Mouse (Mus musculus) lung, postnatal 0 days (tissue): ENCODE data around the gene Cyp2c70. TPM values are rescaled to one million over a fixed set of nuclear protein-coding genes. Genes with fewer than 3 reads are reported as not detected.
"Not testable (repeated sequence)": the region's sequence is repeated elsewhere in the genome, so short reads cannot be mapped to it uniquely, and the experiment has no call there.

Experiments
- ATAC-seq: fragments of 200-750 bp; cut with Nextera tagmentation; 2 replicates; pipeline ENCODE4 v1.8.0; 2017; ENCODE audit warnings: moderate library complexity
- DNase-seq: peaks from one replicate; pipeline ENCODE4 v3.0.0-alpha.2; 2016; ENCODE audit warnings: low spot score
- H3K27ac ChIP-seq: fragments of 300-500 bp; sonication (generic); 2 replicates; pipeline ENCODE4 v1.5.1; 2014; ENCODE audit warnings: antibody characterized with exemption, mild to moderate bottlenecking, low read length, mixed read lengths
- H3K27me3 ChIP-seq: fragments of 300-500 bp; sonication (generic); replicated peaks from 2 replicates; pipeline ENCODE4 v1.6.1; 2014; ENCODE audit warnings: low read length, mixed read lengths; ENCODE audit not compliant: insufficient read depth
- H3K36me3 ChIP-seq: fragments of 300-500 bp; sonication (generic); 2 replicates; pipeline ENCODE4 v1.6.1; 2014; ENCODE audit warnings: low read length, mixed read lengths; ENCODE audit not compliant: insufficient read depth
- H3K4me1 ChIP-seq: fragments of 300-500 bp; sonication (generic); 2 replicates; pipeline ENCODE4 v1.6.1; 2014; ENCODE audit warnings: antibody characterized with exemption, low read depth, low read length, mixed read lengths; ENCODE audit not compliant: insufficient read depth
- H3K4me2 ChIP-seq: fragments of 300-500 bp; sonication (generic); replicated peaks from 2 replicates; pipeline ENCODE4 v1.6.1; 2014; ENCODE audit warnings: low read depth, mild to moderate bottlenecking, low read length, moderate library complexity, mixed read lengths
- H3K4me3 ChIP-seq: fragments of 300-500 bp; sonication (generic); 2 replicates; pipeline ENCODE4 v1.5.1; 2014; ENCODE audit warnings: low read depth, low read length
- H3K9ac ChIP-seq: fragments of 300-500 bp; sonication (generic); replicated peaks from 2 replicates; pipeline ENCODE4 v1.6.1; 2014; ENCODE audit warnings: low read depth, mild to moderate bottlenecking
- H3K9me3 ChIP-seq: fragments of 300-500 bp; sonication (generic); 2 replicates; pipeline ENCODE4 v1.6.1; 2016; ENCODE audit warnings: low read length, mixed read lengths
- CTCF ChIP-seq: IDR thresholded peaks from 2 replicates; pipeline ENCODE4 v1.5.1; 2016; ENCODE audit warnings: antibody characterized with exemption, mild to moderate bottlenecking
- EP300 ChIP-seq: IDR thresholded peaks from 2 replicates; pipeline ENCODE4 v1.6.1; 2016; ENCODE audit warnings: antibody characterized with exemption, mild to moderate bottlenecking, control low read depth
- WGBS: fragments of 180-500 bp; shearing (Covaris S2); extraction: QIAGEN DNeasy Blood & Tissue Kit; methylation state at CpG from one replicate; pipeline ENCODE4 v1.1.7; 2014; 5-methylcytosine and 5-hydroxymethylcytosine counted together
- polyA plus RNA-seq: library from polyadenylated mRNA; unstranded; fragments of >200 nt; fragmentation: Nextera tagmentation; extraction: Ambion mirVana; gene quantifications from 2 replicates; pipeline ENCODE4 v1.2.1, GENCODE M21; 2015

Gene Cyp2c70
- polyA plus RNA-seq, 1 experiment from 2014 or later = not detected

DNA sequence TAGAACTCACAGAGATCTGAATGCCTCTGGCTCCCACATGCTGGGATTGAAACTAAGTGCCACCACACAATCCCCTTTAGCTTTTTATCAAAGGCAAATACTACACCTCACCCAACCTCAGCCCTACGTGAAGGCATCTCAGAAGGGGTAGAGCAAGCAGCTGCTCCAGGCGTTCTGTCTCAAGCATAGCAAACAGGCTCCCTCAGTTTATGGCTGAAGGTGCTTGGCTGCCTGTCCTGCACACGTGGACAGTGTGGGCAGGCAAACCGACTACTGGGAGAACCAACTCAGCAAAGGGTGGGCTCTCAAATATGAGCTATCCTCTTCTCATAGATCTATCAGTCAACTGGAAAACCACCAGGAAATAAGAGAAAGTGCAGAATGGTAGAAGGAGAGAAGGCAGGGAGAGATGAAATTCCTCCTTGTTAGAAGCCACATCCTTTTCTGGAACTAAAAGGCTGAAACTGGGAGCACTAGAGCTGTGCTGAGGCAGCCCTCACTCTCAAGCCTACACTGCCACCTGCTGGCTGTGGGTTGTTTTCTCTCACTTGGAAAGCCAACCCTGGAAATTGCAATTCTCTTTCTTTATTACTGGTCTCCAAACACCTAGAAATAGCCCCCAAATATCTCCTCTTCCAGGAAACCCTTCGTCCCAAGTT is 38.1 kb upstream of the Cyp2c70 start:
- Histone ChIP-seq H3K27me3 (no peaks in the 10 kb centered on the region), H3K36me3 (no peaks in the 10 kb centered on the region), H3K9ac (no peak overlapping the region), H3K4me3 (no peak overlapping the region), H3K27ac (no peak overlapping the region), H3K4me2 (no peak overlapping the region), H3K4me1 (no peaks in the 10 kb centered on the region), H3K9me3 (no peaks in the 10 kb centered on the region)
- ATAC-seq = peak; percentile 50; the same call in 1 of the 2 replicates
- DNase-seq = peak; percentile 72
- TF ChIP-seq EP300 (no peak), CTCF (peak; percentile 83)
- 66% methylated on average over 5 of the region's 5 CpGs for WGBS

GRCm38 (mm10) chr19:40222307-40222706 is 35.2 kb upstream of the Cyp2c70 start:
- H3K27me3 ChIP-seq, H3K4me3 ChIP-seq, H3K9me3 ChIP-seq, H3K4me2 ChIP-seq, DNase-seq, H3K4me1 ChIP-seq, H3K36me3 ChIP-seq, ATAC-seq, H3K27ac ChIP-seq, H3K9ac ChIP-seq: not testable (repeated sequence)
- 94% methylated on average over 9 of the region's 9 CpGs for WGBS

DNA sequence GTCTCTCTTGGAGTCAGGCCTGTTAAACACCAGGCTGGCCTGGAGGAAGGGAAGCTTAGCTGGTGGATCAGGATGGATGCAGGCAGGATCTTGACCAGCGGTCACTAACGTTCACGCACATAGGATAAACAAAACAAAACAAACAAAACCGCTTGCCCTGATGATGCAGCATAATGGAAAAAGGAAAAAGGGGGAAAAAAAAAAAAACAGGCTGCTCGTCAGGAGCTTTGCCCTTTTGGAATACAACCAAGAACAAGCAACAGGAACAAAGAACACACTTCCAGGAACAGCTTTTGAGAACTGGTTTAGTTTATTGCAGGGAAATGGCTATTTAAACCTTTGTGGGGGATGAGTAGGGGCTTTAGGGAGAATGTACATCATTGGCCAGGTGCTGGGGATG is 33.7 kb upstream of the Cyp2c70 start:
- no peaks in the 10 kb centered on the region for H3K27me3 ChIP-seq
- no peaks in the 10 kb centered on the region for H3K9me3 ChIP-seq
- H3K4me1 ChIP-seq = no peaks in the 10 kb centered on the region
- DNase-seq (no peak), ATAC-seq (no peak)
- H3K27ac ChIP-seq = no peak overlapping the region
- no peak overlapping the region for H3K4me2 ChIP-seq
- TF ChIP-seq EP300 (no peak), CTCF (no peak)
- H3K9ac ChIP-seq = no peak overlapping the region
- 49% methylated on average over 5 of the region's 5 CpGs for WGBS
- no peak overlapping the region for H3K4me3 ChIP-seq
- H3K36me3 ChIP-seq = no peaks in the 10 kb centered on the region

GRCm38 (mm10) chr19:40202947-40203346 is 15.8 kb upstream of the Cyp2c70 start:
- WGBS = 65% methylated on average over 4 of the region's 4 CpGs
- not testable (repeated sequence) for ATAC-seq, DNase-seq

GRCm38 (mm10) chr19:40190596-40190995 is 3.5 kb upstream of the Cyp2c70 start:
- H3K9ac ChIP-seq = no peak overlapping the region
- TF ChIP-seq CTCF (no peak), EP300 (no peak)
- WGBS = 91% methylated on average over 10 of the region's 10 CpGs
- DNase-seq = no peak
- no peaks in the 10 kb centered on the region for H3K36me3 ChIP-seq
- H3K4me3 ChIP-seq = no peak overlapping the region
- no peaks in the 10 kb centered on the region for H3K27me3 ChIP-seq
- H3K4me2 ChIP-seq = no peak overlapping the region
- no peaks in the 10 kb centered on the region for H3K9me3 ChIP-seq
- H3K27ac ChIP-seq = no peak overlapping the region
- H3K4me1 ChIP-seq = no peaks in the 10 kb centered on the region
- no peak for ATAC-seq

More at GRCm38 (mm10) chr19:40202947-40203346, 15.8 kb upstream of the Cyp2c70 start:
- not testable (repeated sequence) for H3K9me3 ChIP-seq, H3K36me3 ChIP-seq, H3K4me2 ChIP-seq, H3K27me3 ChIP-seq, H3K4me3 ChIP-seq, H3K9ac ChIP-seq, H3K27ac ChIP-seq, H3K4me1 ChIP-seq

DNA sequence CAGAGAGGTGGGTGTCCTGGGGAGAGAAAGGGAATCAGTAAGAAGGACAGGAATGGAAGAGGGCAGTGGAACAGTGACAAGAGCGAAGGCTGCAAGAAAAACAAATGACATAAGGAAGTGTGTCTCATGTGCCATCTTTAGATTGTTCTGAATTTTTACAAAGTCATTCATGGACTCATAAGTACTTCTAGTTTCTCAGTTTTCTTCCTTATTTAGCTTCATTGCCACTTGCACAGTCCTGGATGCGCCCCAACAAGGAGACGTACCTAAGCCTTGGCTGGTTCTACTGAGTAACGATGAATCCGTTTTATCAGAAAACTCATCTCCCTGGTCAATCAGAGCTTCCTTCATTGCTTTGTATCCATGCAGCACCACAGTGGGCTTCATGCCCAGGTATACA is 3.5 kb downstream of the Cyp2c70 start:
- Histone ChIP-seq H3K27me3 (no peaks in the 10 kb centered on the region), H3K9me3 (no peaks in the 10 kb centered on the region), H3K27ac (no peak overlapping the region), H3K36me3 (no peaks in the 10 kb centered on the region), H3K4me2 (no peak overlapping the region), H3K4me3 (no peak overlapping the region), H3K9ac (no peak overlapping the region), H3K4me1 (no peaks in the 10 kb centered on the region)
- DNase-seq (no peak), ATAC-seq (no peak)
- no peak for TF ChIP-seq CTCF
- no peak for TF ChIP-seq EP300
- 87% methylated on average over 5 of the region's 5 CpGs for WGBS

DNA sequence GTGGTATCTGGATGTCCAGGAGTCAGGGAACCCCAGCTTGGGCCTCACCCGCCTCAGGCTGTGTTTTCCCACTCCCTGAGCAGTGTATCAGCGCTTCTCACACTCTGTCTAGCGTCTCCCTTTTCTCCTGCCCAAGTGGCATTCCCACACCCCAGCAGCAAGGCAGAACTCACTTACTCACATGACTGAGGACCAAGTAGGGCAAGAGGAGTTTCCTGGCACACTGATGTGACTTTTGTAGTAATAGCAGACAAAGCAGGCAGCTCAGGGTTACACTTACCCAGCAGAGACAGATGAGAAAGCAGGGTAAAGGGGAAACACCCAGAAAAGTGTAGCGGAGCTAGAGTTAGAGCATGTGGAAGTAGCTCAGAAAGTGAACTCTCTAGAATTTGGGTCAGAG is 8.8 kb downstream of the Cyp2c70 start:
- 56% methylated on average over 4 of the region's 4 CpGs for WGBS
- Histone ChIP-seq H3K9ac (no peak overlapping the region), H3K4me3 (no peak overlapping the region), H3K27ac (no peak overlapping the region), H3K4me2 (no peak overlapping the region), H3K9me3 (no peaks in the 10 kb centered on the region), H3K27me3 (no peaks in the 10 kb centered on the region), H3K36me3 (no peaks in the 10 kb centered on the region), H3K4me1 (no peaks in the 10 kb centered on the region)
- ATAC-seq (no peak), DNase-seq (no peak)
- TF ChIP-seq CTCF = no peak
- no peak for TF ChIP-seq EP300

- not testable (repeated sequence) for H3K9me3 ChIP-seq, H3K4me2 ChIP-seq, DNase-seq, H3K27ac ChIP-seq, ATAC-seq, H3K4me3 ChIP-seq, H3K4me1 ChIP-seq, H3K36me3 ChIP-seq, H3K9ac ChIP-seq, H3K27me3 ChIP-seq
- 75% methylated on average over 4 of the region's 4 CpGs for WGBS
Measured at GRCm38 (mm10) chr19:40168391-40168790, 18.7 kb downstream of the Cyp2c70 start.

DNA sequence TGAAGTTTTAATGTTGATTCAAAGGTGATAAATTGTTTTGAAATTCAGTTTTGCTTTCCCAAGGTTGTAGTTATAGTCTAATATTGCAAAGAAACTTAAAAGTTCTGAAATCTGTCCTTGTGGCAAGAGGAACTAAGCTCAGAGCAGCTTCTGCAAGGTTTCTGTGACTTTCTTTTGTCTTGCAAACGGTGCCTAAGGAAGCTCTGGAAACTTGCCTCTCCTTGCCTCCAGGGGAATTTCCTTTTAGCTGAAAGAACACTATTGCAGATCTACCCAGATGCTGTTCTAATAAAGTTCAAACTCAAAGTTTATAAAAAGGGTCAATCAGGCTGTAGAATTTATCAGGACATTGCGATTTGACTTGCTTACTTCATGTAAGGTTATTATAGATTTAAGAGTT is 60.1 kb downstream of the Cyp2c70 start:
- not testable (repeated sequence) for ATAC-seq
- 49% methylated on average over 2 of the region's 2 CpGs for WGBS

More for the DNA sequence above, 60.1 kb downstream of the Cyp2c70 start:
- not testable (repeated sequence) for H3K4me2 ChIP-seq, H3K9me3 ChIP-seq, H3K27ac ChIP-seq, DNase-seq, H3K9ac ChIP-seq, H3K4me3 ChIP-seq, H3K4me1 ChIP-seq, H3K27me3 ChIP-seq, H3K36me3 ChIP-seq
